Mouse (Mus musculus) left cerebral cortex, adult 11 months (tissue): ENCODE measurements around the gene Cyth3.

ENCODE experiments used
- DNase-seq: peaks from one replicate; pipeline ENCODE4 v3.0.0; 2022; ENCODE audit warnings: low spot score

The Cyth3 gene

GRCm38 (mm10) chr5:143635358-143635757 lies 13.1 kb downstream of the Cyth3 start:
- no peak for DNase-seq

GRCm38 (mm10) chr5:143636173-143636572 lies 13.9 kb downstream of the Cyth3 start:
- no peak for DNase-seq

- no peak for DNase-seq
Measured at GRCm38 (mm10) chr5:143637832-143638420, 15.7 kb downstream of the Cyth3 start.

GRCm38 (mm10) chr5:143638516-143639270 lies 16.4 kb downstream of the Cyth3 start:
- no peak for DNase-seq

GRCm38 (mm10) chr5:143639329-143639728 lies 17.1 kb downstream of the Cyth3 start:
- DNase-seq: no peak

GRCm38 (mm10) chr5:143639810-143640209 lies 17.6 kb downstream of the Cyth3 start:
- DNase-seq: no peak

- DNase-seq: no peak
Measured at GRCm38 (mm10) chr5:143641503-143641902, 19.3 kb downstream of the Cyth3 start.

GRCm38 (mm10) chr5:143642262-143642831 lies 20.1 kb downstream of the Cyth3 start:
- DNase-seq: no peak

- no peak for DNase-seq
Measured at GRCm38 (mm10) chr5:143645976-143646375, 23.7 kb downstream of the Cyth3 start.

GRCm38 (mm10) chr5:143647412-143647811 lies 25.2 kb downstream of the Cyth3 start:
- DNase-seq: no peak

GRCm38 (mm10) chr5:143648058-143648457 lies 25.8 kb downstream of the Cyth3 start:
- no peak for DNase-seq

- DNase-seq: no peak
Measured at GRCm38 (mm10) chr5:143649168-143649567, 26.9 kb downstream of the Cyth3 start.

- DNase-seq: no peak
Measured at GRCm38 (mm10) chr5:143651855-143652631, 29.8 kb downstream of the Cyth3 start.

GRCm38 (mm10) chr5:143653497-143653896 lies 31.2 kb downstream of the Cyth3 start:
- DNase-seq: no peak

- no peak for DNase-seq
Measured at GRCm38 (mm10) chr5:143654670-143655510, 32.6 kb downstream of the Cyth3 start.

GRCm38 (mm10) chr5:143655511-143655943 lies 33.3 kb downstream of the Cyth3 start:
- DNase-seq: no peak

- DNase-seq: no peak
Measured at GRCm38 (mm10) chr5:143656708-143657245, 34.5 kb downstream of the Cyth3 start.

GRCm38 (mm10) chr5:143659021-143659523 lies 36.8 kb downstream of the Cyth3 start:
- DNase-seq: no peak

GRCm38 (mm10) chr5:143663074-143663687 lies 40.9 kb downstream of the Cyth3 start:
- DNase-seq: no peak

GRCm38 (mm10) chr5:143665561-143665960 lies 43.3 kb downstream of the Cyth3 start:
- DNase-seq: no peak

- DNase-seq: no peak
Measured at GRCm38 (mm10) chr5:143666015-143666414, 43.8 kb downstream of the Cyth3 start.
